Mouse (Mus musculus) embryonic fibroblast, embryonic 13.5 days (primary cell): Measurements from ENCODE around the gene Plin3. TPM values are rescaled to one million over a fixed set of nuclear protein-coding genes. Genes with fewer than 3 reads are reported as not detected.

Source experiments
- H3K27ac ChIP-seq: 2 replicates; pipeline ENCODE4 v1.5.1; 2012; ENCODE audit warnings: low read length, control low read depth, inconsistent platforms; ENCODE audit not compliant: insufficient read depth
- H3K4me1 ChIP-seq: 2 replicates; pipeline ENCODE4 v1.6.1; 2011; ENCODE audit warnings: low read length; ENCODE audit not compliant: control insufficient read depth, insufficient read depth
- H3K4me3 ChIP-seq: 2 replicates; pipeline ENCODE4 v1.5.1; 2011; ENCODE audit warnings: mild to moderate bottlenecking, control low read depth, low read length; ENCODE audit not compliant: insufficient read depth
- CTCF ChIP-seq: IDR thresholded peaks from 2 replicates; pipeline ENCODE4 v1.5.1; 2011; ENCODE audit warnings: mild to moderate bottlenecking, control low read depth, low read length, moderate library complexity, borderline replicate concordance; ENCODE audit not compliant: insufficient read depth
- POLR2A ChIP-seq: IDR thresholded peaks from 2 replicates; pipeline ENCODE4 v1.6.1; 2011; ENCODE audit warnings: low read depth, mild to moderate bottlenecking, control low read depth, low read length, moderate library complexity
- polyA plus RNA-seq: library from polyadenylated mRNA; stranded (reverse); fragments of >200 nt; gene quantifications from 2 replicates; pipeline ENCODE4 v1.2.4, GENCODE M21; 2011; ENCODE audit warnings: low read depth; ENCODE audit not compliant: missing spikeins, insufficient read length

The Plin3 gene
- polyA plus RNA-seq, 1 experiment, result 37.4 TPM

DNA sequence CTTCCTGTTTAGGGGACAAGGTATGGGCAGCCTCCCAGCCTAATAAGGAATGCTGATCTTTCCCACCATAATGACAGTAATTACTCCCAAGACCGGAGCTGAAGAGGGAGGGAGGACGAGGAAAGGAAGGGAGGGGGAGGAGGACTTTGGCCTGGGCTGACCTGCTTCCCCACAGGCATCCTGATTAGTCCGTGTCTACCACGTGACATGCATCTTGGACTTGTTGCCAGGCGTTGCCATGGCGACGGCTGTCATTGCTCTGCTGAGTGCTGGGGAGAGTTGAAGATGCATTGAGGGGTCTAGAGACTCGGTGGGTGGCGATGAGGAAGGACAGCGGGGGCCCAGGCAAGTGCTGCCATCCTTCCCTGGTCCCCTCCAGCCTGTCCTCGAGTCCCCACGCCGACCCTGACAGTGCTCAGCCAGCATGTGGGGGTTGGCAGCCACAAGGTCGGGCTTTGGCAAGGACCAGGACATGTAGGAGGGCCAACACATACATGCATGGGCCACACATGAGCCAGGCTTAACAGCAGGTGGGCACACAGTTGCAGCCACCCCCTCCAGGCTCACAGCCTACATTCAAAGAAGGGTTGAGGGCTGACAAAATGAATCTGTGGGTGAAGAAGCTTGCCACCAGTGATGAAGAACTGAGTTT, 58.7 kb downstream of the Plin3 start:
- TF ChIP-seq POLR2A (no peak), CTCF (no peak)
- H3K4me1 ChIP-seq, result no peaks in the 10 kb centered on the region

DNA sequence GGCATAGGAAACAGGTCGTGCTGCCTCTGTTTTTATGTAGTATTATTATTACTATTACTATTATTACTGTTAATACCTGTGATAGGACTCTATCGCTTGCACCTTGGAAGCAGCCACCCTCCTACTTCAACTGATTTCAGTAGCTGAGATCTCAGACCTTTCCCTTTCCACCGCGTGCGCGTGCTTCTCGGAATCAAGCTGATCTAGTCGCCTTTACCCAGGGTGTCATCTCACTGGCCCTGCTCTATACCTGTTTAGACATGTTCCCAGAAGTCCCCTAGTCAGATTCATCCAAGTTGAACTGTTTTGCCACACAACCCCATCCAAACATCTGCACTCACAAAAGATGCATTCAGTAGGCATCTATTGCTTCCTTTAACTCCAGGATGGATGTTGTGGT, 59.3 kb downstream of the Plin3 start:
- H3K4me1 ChIP-seq, result no peaks in the 10 kb centered on the region
- no peak for TF ChIP-seq CTCF
- TF ChIP-seq POLR2A, result no peak
- no peak overlapping the region for H3K4me3 ChIP-seq
- H3K27ac ChIP-seq, result no peak overlapping the region

More for the DNA sequence above, 58.7 kb downstream of the Plin3 start:
- Histone ChIP-seq H3K4me3 (no peak overlapping the region), H3K27ac (no peak overlapping the region)

DNA sequence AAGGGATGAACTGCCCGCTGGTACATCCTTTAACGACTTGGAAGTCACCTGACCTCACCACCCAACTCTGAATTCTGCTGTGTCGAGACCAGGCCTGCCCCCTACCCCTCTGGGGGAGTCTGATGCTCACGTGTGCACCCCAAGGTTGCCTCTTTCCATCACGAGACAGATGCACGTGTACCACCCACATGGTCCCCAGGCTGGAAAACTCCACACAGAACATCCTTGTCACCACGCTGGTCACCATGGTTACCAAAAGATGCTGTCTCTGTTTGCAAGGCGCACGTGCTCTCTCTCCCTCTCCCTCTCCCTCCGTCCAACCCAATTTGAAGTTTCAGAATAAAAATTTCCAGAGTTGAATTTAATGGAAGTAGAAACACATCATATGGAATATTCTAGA, 62.7 kb downstream of the Plin3 start:
- TF ChIP-seq POLR2A (no peak), CTCF (no peak)
- H3K4me3 ChIP-seq, result no peak overlapping the region
- no peak overlapping the region for H3K27ac ChIP-seq
- no peaks in the 10 kb centered on the region for H3K4me1 ChIP-seq

Other genes starting within 250 kb of the Plin3 start
- gene Ubxn6, start 217.8 kb downstream of the Plin3 start, polyA plus RNA-seq, result 35.2 and 36.6 TPM in 2 replicates
- gene Hdgfl2, start 213.2 kb downstream of the Plin3 start, polyA plus RNA-seq, result 55.0 and 57.9 TPM in 2 replicates
- 0.14 and 0.70 TPM in 2 replicates for gene Plin4, start 183.1 kb downstream of the Plin3 start, polyA plus RNA-seq
- not detected in 2 replicates for gene Plin5, start 175.3 kb downstream of the Plin3 start, polyA plus RNA-seq
- gene Lrg1, start 170.9 kb downstream of the Plin3 start, polyA plus RNA-seq, result not detected in 2 replicates
- gene Sema6b, start 152.5 kb downstream of the Plin3 start, polyA plus RNA-seq, result 0.21 and 0.52 TPM in 2 replicates
- gene Tnfaip8l1, start 130.4 kb downstream of the Plin3 start, polyA plus RNA-seq, result 0.72 and 2.1 TPM in 2 replicates
- gene Mydgf, start 109.0 kb downstream of the Plin3 start, polyA plus RNA-seq, result 55.2 and 63.0 TPM in 2 replicates
- 27.8 and 28.8 TPM in 2 replicates for gene Dpp9, start 74.0 kb downstream of the Plin3 start, polyA plus RNA-seq
- gene Fem1a, start 36.1 kb downstream of the Plin3 start, polyA plus RNA-seq, result 9.7 and 10.6 TPM in 2 replicates
- gene Ticam1, start 16.1 kb downstream of the Plin3 start, polyA plus RNA-seq, result 11.1 and 15.6 TPM in 2 replicates
- not detected in 2 replicates for gene Arrdc5, start 7.4 kb upstream of the Plin3 start, polyA plus RNA-seq
- gene Uhrf1, start 10.4 kb upstream of the Plin3 start, polyA plus RNA-seq, result 48.0 and 50.2 TPM in 2 replicates
- gene Kdm4b, start 33.2 kb upstream of the Plin3 start, polyA plus RNA-seq, result 21.8 and 30.8 TPM in 2 replicates
- 177 and 208 TPM in 2 replicates for gene Ptprs, start 183.6 kb upstream of the Plin3 start, polyA plus RNA-seq
- gene Znrf4, start 219.6 kb upstream of the Plin3 start, polyA plus RNA-seq, result not detected in 2 replicates